Mouse (Mus musculus): ENCODE data around the gene Eri3. TPM values are rescaled to one million over a fixed set of nuclear protein-coding genes. Genes with fewer than 3 reads are reported as not detected.

Gene Eri3
- total RNA-seq, 1 experiment = 36.0 TPM

- H3K9ac ChIP-seq (ENCODE audit: insufficient read depth, low read depth, low read length, poor library complexity, severe bottlenecking) = no peak overlapping the region
- in situ Hi-C loops (cut with MboI; ENCODE audit: low sequenced_read_pairs in 2 of 2, unreplicated experiment in 2 of 2) = no loop called here
- H3K9me3 ChIP-seq (ENCODE audit: control insufficient read depth, insufficient read depth, low read depth, low read length) = no peaks in the 10 kb centered on the region
- no peaks in the 10 kb centered on the region for H3K36me3 ChIP-seq (ENCODE audit: control insufficient read depth, insufficient read depth, low read length, poor library complexity, severe bottlenecking)
- no peaks in the 10 kb centered on the region for H3K4me1 ChIP-seq (ENCODE audit: control insufficient read depth in 2 of 2, insufficient read depth in 2 of 2, low read length in 2 of 2, poor library complexity in 1 of 2)
- TF ChIP-seq ZNF384 (IDR thresholded peaks at IDR 0.05; ENCODE audit: low read depth, low read length) = no peak
- no peak for TF ChIP-seq CHD2 (IDR thresholded peaks at IDR 0.05; ENCODE audit: low read depth, low read length)
- no peak for TF ChIP-seq HCFC1 (IDR thresholded peaks at IDR 0.05; ENCODE audit: borderline replicate concordance, insufficient read depth, low read length)
- no peak for TF ChIP-seq MAFK (IDR thresholded peaks at IDR 0.05; ENCODE audit: insufficient read depth, low read depth, low read length)
- TF ChIP-seq ZC3H11A (IDR thresholded peaks at IDR 0.05; ENCODE audit: borderline replicate concordance, low read depth, low read length) = no peak
- DNase-seq (ENCODE audit: low read depth, low spot score) = no peak
- no peak overlapping the region for H3K4me3 ChIP-seq (ENCODE audit: insufficient read depth in 1 of 2, low read depth in 1 of 2, low read length in 2 of 2, poor library complexity in 1 of 2, severe bottlenecking in 1 of 2)
- no peak overlapping the region for H3K27ac ChIP-seq (ENCODE audit: insufficient read depth, low read depth, low read length, poor library complexity, severe bottlenecking)
These were observed 3.5 kb upstream of the Eri3 start for GRCm38 (mm10) chr4:117546616-117547015.

- H3K27ac ChIP-seq (ENCODE audit: insufficient read depth, low read depth, low read length, poor library complexity, severe bottlenecking) = no peak overlapping the region
- in situ Hi-C loops (cut with MboI; ENCODE audit: low sequenced_read_pairs in 2 of 2, unreplicated experiment in 2 of 2) = no loop called here
These were observed 589 bp upstream of the Eri3 start for GRCm38 (mm10) chr4:117549576-117549975.

DNA sequence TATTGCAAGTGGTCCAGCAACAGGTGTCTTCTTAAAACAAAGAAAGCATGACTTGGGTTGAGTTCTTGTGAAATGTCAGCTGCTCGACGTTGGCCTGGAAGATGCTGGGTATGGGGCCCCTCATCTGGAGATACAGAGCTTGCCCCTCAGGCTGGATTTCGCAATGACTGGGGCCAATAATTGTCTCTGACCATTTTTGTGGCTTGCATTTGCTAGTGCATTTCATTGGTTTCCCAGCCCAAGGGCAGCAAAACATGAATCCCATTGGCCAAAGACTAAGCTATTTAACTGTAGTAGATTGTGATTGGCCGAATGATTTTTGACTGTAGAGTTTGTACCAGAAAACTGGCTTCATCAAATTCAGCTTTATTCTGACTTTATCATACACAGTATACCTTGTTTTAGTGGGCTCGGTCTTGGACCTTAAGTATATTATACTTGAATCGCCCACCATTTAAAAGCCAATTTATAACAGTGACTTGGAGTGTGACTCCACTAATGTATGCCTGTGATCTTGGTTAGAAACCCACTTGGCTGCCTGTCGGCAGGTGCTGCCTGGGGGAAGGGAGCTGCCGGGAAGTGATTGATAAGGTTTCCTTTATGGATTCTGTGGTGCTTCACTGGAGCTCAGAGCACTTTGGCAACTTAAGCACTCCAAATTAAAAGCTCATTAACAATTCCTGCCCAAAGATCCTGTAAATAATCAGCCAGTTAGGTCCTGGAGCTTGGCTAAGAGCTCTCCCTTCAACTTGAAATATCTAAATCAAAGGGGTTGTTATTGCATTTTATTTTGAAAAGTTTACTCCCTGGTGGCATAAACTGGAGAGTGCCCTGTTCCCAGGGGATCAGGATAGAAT, 1.2 kb downstream of the Eri3 start:
- Histone ChIP-seq H3K4me1 (ENCODE audit: control insufficient read depth in 2 of 2, insufficient read depth in 2 of 2, low read length in 2 of 2, poor library complexity in 1 of 2) (peaks cover 0 to 5% of the 10 kb centered on the region in 2 experiments; a peak in 1 of 4 replicates), H3K9me3 (ENCODE audit: control insufficient read depth, insufficient read depth, low read depth, low read length) (no peaks in the 10 kb centered on the region), H3K36me3 (ENCODE audit: control insufficient read depth, insufficient read depth, low read length, poor library complexity, severe bottlenecking) (no peaks in the 10 kb centered on the region; the same call in 1 of the 2 replicates), H3K27ac (ENCODE audit: insufficient read depth, low read depth, low read length, poor library complexity, severe bottlenecking) (no peak overlapping the region), H3K9ac (ENCODE audit: insufficient read depth, low read depth, low read length, poor library complexity, severe bottlenecking) (no peak overlapping the region), H3K4me3 (ENCODE audit: insufficient read depth in 1 of 2, low read depth in 1 of 2, low read length in 2 of 2, poor library complexity in 1 of 2, severe bottlenecking in 1 of 2) (peak overlapping the region; percentile 89 to 94; a peak in 3 of 4 replicates)
- no peak for DNase-seq (ENCODE audit: low read depth, low spot score)
- in situ Hi-C loops (cut with MboI; ENCODE audit: low sequenced_read_pairs in 2 of 2, unreplicated experiment in 2 of 2) = no loop called here
- TF ChIP-seq CHD2 (IDR thresholded peaks at IDR 0.05; ENCODE audit: low read depth, low read length) (no peak), HCFC1 (IDR thresholded peaks at IDR 0.05; ENCODE audit: borderline replicate concordance, insufficient read depth, low read length) (no peak), MAFK (IDR thresholded peaks at IDR 0.05; ENCODE audit: insufficient read depth, low read depth, low read length) (no peak), ZC3H11A (IDR thresholded peaks at IDR 0.05; ENCODE audit: borderline replicate concordance, low read depth, low read length) (no peak), ZNF384 (IDR thresholded peaks at IDR 0.05; ENCODE audit: low read depth, low read length) (no peak)

More at GRCm38 (mm10) chr4:117549576-117549975, 589 bp upstream of the Eri3 start:
- no peak for DNase-seq (ENCODE audit: low read depth, low spot score)
- Histone ChIP-seq H3K36me3 (ENCODE audit: control insufficient read depth, insufficient read depth, low read length, poor library complexity, severe bottlenecking) (no peaks in the 10 kb centered on the region), H3K9me3 (ENCODE audit: control insufficient read depth, insufficient read depth, low read depth, low read length) (no peaks in the 10 kb centered on the region), H3K4me3 (ENCODE audit: insufficient read depth in 1 of 2, low read depth in 1 of 2, low read length in 2 of 2, poor library complexity in 1 of 2, severe bottlenecking in 1 of 2) (peak overlapping the region in 1 of 2 experiments; percentile 1; a peak in 1 of 4 replicates), H3K9ac (ENCODE audit: insufficient read depth, low read depth, low read length, poor library complexity, severe bottlenecking) (no peak overlapping the region), H3K4me1 (ENCODE audit: control insufficient read depth in 2 of 2, insufficient read depth in 2 of 2, low read length in 2 of 2, poor library complexity in 1 of 2) (no peaks in the 10 kb centered on the region)
- TF ChIP-seq ZNF384 (IDR thresholded peaks at IDR 0.05; ENCODE audit: low read depth, low read length) (no peak), ZC3H11A (IDR thresholded peaks at IDR 0.05; ENCODE audit: borderline replicate concordance, low read depth, low read length) (no peak), HCFC1 (IDR thresholded peaks at IDR 0.05; ENCODE audit: borderline replicate concordance, insufficient read depth, low read length) (no peak), CHD2 (IDR thresholded peaks at IDR 0.05; ENCODE audit: low read depth, low read length) (no peak), MAFK (IDR thresholded peaks at IDR 0.05; ENCODE audit: insufficient read depth, low read depth, low read length) (no peak)

- H3K36me3 ChIP-seq (ENCODE audit: control insufficient read depth, insufficient read depth, low read length, poor library complexity, severe bottlenecking) = peaks cover 4% of the 10 kb centered on the region; the same call in 1 of the 2 replicates
- in situ Hi-C loops (cut with MboI; ENCODE audit: low sequenced_read_pairs in 2 of 2, unreplicated experiment in 2 of 2) = no loop called here
- no peak for DNase-seq (ENCODE audit: low read depth, low spot score)
- H3K9me3 ChIP-seq (ENCODE audit: control insufficient read depth, insufficient read depth, low read depth, low read length) = no peaks in the 10 kb centered on the region
- H3K27ac ChIP-seq (ENCODE audit: insufficient read depth, low read depth, low read length, poor library complexity, severe bottlenecking) = no peak overlapping the region
- TF ChIP-seq HCFC1 (IDR thresholded peaks at IDR 0.05; ENCODE audit: borderline replicate concordance, insufficient read depth, low read length) = no peak
- no peak for TF ChIP-seq ZC3H11A (IDR thresholded peaks at IDR 0.05; ENCODE audit: borderline replicate concordance, low read depth, low read length)
- no peak for TF ChIP-seq ZNF384 (IDR thresholded peaks at IDR 0.05; ENCODE audit: low read depth, low read length)
- no peak for TF ChIP-seq MAFK (IDR thresholded peaks at IDR 0.05; ENCODE audit: insufficient read depth, low read depth, low read length)
- TF ChIP-seq CHD2 (IDR thresholded peaks at IDR 0.05; ENCODE audit: low read depth, low read length) = no peak
- no peak overlapping the region for H3K9ac ChIP-seq (ENCODE audit: insufficient read depth, low read depth, low read length, poor library complexity, severe bottlenecking)
- H3K4me1 ChIP-seq (ENCODE audit: control insufficient read depth in 2 of 2, insufficient read depth in 2 of 2, low read length in 2 of 2, poor library complexity in 1 of 2) = peaks cover 0 to 5% of the 10 kb centered on the region in 2 experiments; a peak in 1 of 4 replicates
- H3K4me3 ChIP-seq (ENCODE audit: insufficient read depth in 1 of 2, low read depth in 1 of 2, low read length in 2 of 2, poor library complexity in 1 of 2, severe bottlenecking in 1 of 2) = no peak overlapping the region
These were observed 5.3 kb downstream of the Eri3 start for GRCm38 (mm10) chr4:117555495-117555894.

Measured in ES-E14 (cell line).